Mouse (Mus musculus): ENCODE measurements around the gene Gdf7.

Gdf7 gene

GRCm38 (mm10) chr12:8298361-8299142, 3.2 kb downstream of the Gdf7 start:
- no peak for DNase-seq (ENCODE audit: low spot score in 2 of 2)

- DNase-seq (ENCODE audit: low spot score in 2 of 2): peak in 1 of 2 experiments; percentile 31
Measured at GRCm38 (mm10) chr12:8297586-8298214, 4.1 kb downstream of the Gdf7 start.

DNA sequence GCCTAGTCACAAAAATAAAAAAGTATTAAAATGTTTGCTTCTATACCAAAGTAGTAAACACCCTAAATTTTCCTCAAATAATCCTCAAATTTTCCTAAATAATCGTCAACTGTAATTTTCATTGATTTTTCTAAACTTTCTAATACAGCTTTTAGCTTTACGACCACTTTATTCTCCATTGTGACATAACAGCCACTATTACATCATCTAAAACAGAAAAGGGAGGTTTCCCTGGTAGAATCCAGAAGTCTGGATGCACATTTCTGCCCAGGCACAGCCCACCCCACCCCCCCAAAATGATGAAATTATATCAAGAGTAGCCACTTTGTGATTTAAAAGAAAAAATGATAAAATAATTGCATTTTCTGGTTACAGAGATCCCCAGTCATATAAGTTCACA, 5.6 kb downstream of the Gdf7 start:
- DNase-seq (ENCODE audit: low spot score in 2 of 2): no peak

GRCm38 (mm10) chr12:8295307-8295913, 6.3 kb downstream of the Gdf7 start:
- no peak for DNase-seq (ENCODE audit: low spot score in 2 of 2)

DNA sequence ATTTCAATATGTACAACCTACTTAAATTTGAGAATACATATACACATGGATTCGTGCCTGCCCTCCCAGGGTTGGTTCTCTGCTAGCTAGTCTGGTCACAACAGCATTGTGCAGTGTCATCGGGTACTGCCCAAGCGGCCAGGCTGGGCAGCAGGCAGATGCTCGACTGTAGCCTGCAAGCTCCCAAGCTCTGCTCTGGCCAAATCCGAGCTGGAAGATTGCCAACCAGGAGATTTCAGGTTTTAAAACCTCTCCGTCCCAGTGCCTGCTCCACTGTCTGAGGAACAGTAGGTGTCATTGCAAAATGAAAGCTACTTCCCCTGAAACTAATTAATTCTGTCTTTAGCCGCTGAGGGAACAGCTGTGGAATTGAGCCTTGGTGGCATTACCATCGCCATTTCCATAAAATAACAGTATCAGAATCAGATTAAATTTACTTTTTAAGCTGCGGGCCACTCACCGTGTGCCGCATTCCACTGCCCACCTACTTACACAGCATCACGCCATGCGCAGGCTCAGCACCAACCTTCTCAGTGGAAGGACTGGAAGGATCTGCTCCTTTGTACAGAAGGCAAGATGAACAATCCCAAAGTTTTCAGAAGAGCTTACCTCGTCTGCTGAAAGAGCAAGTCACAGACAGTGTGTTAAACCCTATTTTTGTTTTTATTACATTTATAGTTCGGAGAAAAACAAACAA, 10.4 kb downstream of the Gdf7 start:
- no peak for DNase-seq (ENCODE audit: low spot score in 2 of 2)

GRCm38 (mm10) chr12:8289499-8289898, 12.3 kb downstream of the Gdf7 start:
- no peak for DNase-seq (ENCODE audit: low spot score in 2 of 2)

DNA sequence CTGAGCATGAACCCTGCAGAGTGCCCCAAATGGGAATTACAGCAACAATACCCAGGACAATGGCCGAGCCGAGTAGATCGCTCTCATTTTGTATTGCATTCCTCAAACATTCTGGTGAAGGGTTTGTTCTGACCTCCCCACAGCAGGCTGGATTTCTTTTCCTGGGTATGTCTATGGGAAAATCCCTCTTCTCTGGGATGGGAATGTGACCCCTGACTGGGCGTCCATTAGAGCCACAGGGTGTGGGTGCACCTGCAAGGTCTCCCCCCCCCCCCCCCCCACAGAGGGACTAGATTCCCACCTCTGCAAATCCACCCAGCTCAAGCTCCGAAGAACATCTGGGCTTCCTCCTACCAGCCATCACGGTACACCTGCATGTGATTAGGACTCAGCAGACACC, 12.7 kb downstream of the Gdf7 start:
- no peak for DNase-seq (ENCODE audit: low spot score in 2 of 2)

- DNase-seq (ENCODE audit: low spot score in 2 of 2): no peak
Measured at GRCm38 (mm10) chr12:8287970-8288369, 13.8 kb downstream of the Gdf7 start.

DNA sequence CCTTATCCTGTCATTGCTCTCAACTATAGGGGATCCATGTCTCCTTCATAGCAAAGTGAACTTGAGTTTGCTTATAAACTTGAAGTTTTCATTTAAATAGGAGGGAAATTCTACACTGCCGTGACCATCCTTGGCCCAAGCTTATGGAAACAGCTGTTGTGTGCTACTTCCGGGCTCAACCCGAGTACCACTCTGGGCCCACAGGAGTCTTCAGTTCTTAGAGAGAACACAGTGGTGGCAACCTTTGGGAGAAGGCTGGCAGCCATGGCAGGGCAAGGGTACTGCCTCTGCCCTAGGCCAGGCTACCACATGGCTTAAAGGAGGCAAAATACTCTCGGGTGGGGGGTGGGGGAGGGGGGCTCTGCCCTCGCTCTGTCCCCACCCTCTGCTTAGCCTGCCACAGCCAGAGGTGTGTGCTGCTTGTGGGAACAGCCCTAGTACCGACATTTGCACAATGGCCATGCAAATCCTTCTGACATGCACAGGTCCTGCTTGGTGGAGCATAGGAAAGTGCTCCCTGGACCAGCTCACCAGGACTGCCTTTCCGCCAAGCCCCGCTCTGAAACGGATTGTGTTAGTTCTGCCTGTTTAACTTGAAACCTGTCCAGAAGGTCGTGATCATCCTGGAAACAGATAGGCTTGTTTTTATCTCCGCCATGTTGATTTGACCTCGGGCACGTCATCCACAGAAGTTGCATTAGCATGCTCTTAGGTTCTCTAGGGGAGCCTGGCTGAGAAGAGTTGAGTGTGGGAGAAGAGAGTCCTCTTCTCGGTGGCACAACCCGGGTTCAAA, 20.3 kb downstream of the Gdf7 start:
- no peak for DNase-seq (ENCODE audit: low spot score in 2 of 2)

GRCm38 (mm10) chr12:8275424-8275823, 26.3 kb downstream of the Gdf7 start:
- no peak for DNase-seq (ENCODE audit: low spot score in 2 of 2)

DNA sequence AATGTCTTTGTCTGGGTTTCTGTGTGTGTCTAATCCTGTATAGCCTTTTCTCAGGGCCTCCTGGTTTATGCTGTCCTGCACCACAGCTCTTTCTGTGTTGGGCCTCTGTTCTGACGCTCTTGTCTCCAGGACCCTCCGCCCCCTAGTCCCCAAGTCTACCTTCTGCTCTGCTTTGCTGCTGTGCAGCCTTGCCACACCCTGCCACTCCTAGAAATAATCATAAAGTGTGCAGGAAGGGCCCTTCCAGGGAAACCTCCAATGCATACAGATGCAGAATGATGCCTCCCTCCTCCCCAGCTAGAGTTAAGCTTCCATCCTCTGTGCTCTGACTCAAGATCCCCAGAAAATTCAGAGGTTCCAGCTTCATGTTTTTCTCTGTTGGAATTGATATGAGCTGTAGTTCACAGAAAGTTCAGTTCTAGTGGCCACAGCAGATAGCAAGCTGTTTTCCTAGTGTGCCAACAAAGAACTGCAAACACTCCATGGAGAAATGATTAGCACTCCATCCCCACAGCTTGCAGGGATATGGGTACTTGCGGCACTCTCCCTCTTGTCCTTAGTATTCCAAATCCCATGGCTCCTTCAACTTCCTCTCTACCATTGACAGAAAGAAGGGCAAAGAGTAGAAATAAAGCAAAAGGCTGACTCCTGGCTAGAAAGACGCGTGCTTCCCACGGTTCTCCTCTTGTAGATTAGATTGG, 28.1 kb downstream of the Gdf7 start:
- DNase-seq (ENCODE audit: low spot score in 2 of 2): no peak

DNA sequence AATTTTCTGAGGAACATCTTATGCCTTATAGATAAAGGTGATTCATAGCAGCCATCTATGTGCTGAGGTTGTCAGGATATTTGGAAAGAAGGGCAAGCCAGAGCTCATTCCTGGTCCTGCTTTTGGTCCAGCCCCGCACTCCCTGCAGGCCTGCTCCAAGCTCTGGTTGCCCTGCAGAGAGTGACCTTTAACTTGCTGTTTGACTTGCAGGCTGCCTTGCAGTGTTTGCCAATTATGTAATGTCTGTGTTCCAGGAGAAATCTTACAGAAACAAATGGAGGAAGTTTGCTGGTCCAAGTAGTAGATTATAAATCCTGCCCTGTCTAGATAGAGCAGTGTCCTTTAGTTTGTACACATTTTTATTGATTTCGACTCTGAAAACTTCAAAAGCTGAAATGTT, 30.3 kb downstream of the Gdf7 start:
- no peak for DNase-seq (ENCODE audit: low spot score in 2 of 2)

DNA sequence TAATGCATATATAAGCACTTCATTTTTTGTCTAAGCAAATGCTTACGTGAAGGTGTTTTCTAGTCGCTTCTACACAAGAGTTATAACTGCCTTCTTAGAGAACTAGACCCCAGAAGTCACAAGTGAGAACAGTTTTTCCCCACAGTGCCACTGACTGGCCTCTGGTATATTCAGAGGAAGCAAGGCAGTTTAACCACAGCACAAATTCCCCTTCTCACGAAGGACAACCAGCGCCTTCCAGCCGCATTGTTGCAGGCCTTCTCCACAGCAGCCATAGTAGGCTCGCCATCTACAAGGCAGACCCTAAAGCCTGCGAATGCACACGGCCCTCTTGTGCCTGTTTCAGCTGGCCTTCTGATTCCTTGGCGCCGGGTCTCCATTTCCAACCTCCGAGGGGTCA, 32.1 kb downstream of the Gdf7 start:
- no peak for DNase-seq (ENCODE audit: low spot score in 2 of 2)

- DNase-seq (ENCODE audit: low spot score in 2 of 2): no peak
Measured at GRCm38 (mm10) chr12:8266311-8266710, 35.4 kb downstream of the Gdf7 start.

DNA sequence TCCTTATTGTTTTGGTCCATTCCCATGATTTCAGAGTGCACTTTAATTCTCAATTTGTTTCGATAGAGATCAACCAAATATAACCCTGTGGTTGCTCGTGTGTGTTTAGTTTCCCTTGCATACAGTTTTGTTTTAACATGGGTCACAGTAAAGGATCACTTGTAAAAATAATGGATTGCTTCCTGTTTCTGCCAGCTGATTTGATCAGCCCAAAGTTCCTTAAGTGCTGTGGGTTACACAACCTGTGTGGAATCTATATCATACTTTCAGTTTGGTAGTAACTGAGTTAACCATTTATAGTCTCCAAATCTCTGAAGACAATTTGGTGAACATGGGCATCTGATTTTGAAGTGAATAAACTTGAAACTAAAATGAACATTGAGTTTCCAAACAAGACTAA, 41.5 kb downstream of the Gdf7 start:
- no peak for DNase-seq (ENCODE audit: low spot score in 2 of 2)
